Mouse (Mus musculus): ENCODE results near the gene 2900026A02Rik. TPM values are rescaled to one million over a fixed set of nuclear protein-coding genes. Genes with fewer than 3 reads are reported as not detected.

2900026A02Rik gene
- polyA plus RNA-seq, 1 experiment from 2014 or later, result 1.9 TPM

DNA sequence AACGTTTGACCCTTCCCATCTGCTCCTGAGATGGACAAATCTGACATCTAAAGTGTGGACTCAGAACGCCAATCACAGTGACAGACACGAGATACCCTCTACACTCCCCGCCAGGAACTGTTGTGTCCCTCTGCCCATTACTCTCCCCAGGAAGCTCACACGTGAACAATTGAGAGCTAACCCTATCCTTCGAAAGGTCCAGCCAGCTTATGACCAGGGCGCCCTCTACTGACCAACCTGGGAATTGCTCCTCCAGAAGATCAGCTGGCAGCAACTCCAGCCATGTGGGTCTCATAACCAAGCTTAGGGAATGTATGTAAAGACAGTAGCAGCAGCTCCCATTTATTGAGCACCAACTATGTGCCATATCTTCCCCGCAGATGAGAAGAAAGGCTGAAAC is 65.9 kb downstream of the 2900026A02Rik start:
- ATAC-seq, result no peak
- H3K36me3 ChIP-seq, result no peaks in the 10 kb centered on the region
- no peak overlapping the region for H3K9ac ChIP-seq
- H3K9me3 ChIP-seq (replicated peaks), result no peaks in the 10 kb centered on the region
- 3% methylated on average over 8 of the region's 8 CpGs for WGBS (ENCODE audit: insufficient replicate concordance)
- no peak overlapping the region for H3K4me2 ChIP-seq
- H3K27ac ChIP-seq, result no peak overlapping the region
- H3K27me3 ChIP-seq (replicated peaks), result 0 out of 2 replicates have a peak, but pooled peaks cover 2% of the 10 kb centered on the region
- no peak overlapping the region for H3K4me3 ChIP-seq
- peaks cover 43% of the 10 kb centered on the region for H3K4me1 ChIP-seq

DNA sequence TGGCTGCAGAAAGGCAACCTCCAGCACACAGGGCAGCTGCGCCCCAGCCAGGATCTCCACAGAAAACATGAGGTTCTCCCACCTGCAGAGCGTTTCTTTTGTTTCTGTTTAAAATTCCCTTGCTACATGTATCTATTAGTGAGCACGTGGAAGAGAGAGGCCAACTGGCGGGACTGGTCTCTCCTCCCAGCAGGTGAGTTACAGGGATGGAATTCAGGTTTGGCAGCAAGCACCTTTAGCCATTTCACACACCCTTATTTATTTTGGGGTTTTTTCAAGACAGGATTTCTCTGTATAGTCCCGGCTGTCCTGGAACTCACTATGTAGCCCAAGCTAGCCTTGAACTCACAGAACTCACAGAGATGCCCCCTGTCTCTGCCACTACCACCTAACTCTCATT is 66.6 kb downstream of the 2900026A02Rik start:
- WGBS (ENCODE audit: insufficient replicate concordance), result 68% methylated on average over 5 of the region's 5 CpGs
- Histone ChIP-seq H3K9ac (no peak overlapping the region), H3K27ac (no peak overlapping the region), H3K4me1 (peaks cover 44% of the 10 kb centered on the region), H3K4me2 (no peak overlapping the region), H3K4me3 (no peak overlapping the region), H3K36me3 (no peaks in the 10 kb centered on the region), H3K9me3 (replicated peaks) (no peaks in the 10 kb centered on the region), H3K27me3 (replicated peaks) (no peaks in the 10 kb centered on the region)
- ATAC-seq, result no peak

DNA sequence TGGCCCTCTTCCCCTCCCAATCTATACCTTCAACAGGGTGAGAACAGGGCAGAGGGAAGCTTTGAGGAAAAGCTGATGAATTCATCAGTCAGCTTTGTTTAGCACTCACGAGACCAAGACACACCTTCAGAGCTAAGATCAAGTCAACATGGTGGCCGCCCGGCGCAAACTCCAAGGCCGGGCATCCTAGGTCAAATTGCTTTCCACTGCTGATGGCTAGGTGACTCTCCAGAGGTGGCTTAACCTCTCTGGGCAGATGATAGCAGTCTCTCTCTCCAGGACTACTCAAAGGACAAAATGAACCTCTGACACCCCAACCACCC is 67.6 kb downstream of the 2900026A02Rik start:
- no peaks in the 10 kb centered on the region for H3K36me3 ChIP-seq
- 0 out of 2 replicates have a peak overlapping the region, but pooled peaks have one; percentile 26 for H3K27ac ChIP-seq
- no peaks in the 10 kb centered on the region for H3K9me3 ChIP-seq (replicated peaks)
- no peak for ATAC-seq
- no peak overlapping the region for H3K4me3 ChIP-seq
- no peaks in the 10 kb centered on the region for H3K27me3 ChIP-seq (replicated peaks)
- H3K9ac ChIP-seq, result no peak overlapping the region
- H3K4me1 ChIP-seq, result peaks cover 44% of the 10 kb centered on the region
- 81% methylated on average over 5 of the region's 5 CpGs for WGBS (ENCODE audit: insufficient replicate concordance)
- no peak overlapping the region for H3K4me2 ChIP-seq

DNA sequence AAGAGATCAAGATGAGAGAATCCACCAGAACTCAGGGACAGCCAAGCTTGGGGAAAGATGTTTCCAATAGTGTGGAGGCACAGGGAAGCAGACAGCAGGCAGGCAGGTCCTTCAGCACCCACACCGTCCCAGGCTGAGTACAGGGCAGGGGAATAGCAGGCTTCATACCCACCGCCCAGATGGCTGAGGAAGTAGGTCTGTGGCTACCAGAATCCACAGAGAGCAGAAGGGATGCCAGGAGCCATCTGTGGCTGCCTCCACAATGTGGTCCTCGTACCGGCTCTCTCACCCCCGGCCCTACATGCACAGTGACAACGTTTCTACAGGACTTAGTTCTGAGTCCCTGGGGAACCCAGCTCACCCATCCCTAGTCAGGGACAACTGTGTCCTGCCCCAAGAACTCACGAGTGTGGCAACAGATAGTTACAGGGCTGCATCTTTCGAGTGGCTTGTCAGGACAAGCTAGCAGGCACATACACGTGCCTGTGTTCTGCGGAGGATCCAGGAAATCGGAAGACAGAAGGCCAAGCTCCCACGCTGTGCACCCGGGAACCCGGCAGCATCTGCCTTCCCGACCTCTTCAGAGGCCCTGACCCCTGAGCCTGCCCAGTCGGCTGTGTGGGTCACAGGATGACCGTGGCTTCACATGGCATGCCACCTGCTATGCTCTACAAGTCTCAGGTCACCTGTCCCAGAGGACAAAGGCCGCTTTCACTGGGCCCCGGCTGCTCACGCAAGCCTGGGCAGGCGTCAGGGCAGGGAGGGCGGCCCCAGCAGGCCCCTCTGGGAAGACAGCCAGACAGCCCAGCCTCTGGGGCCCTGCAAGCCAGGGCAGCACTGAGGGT is 68.2 kb downstream of the 2900026A02Rik start:
- ATAC-seq, result peak; percentile 30; the same call in 1 of the 2 replicates
- H3K27ac ChIP-seq, result 0 out of 2 replicates have a peak overlapping the region, but pooled peaks have one; percentile 26
- H3K9me3 ChIP-seq (replicated peaks), result no peaks in the 10 kb centered on the region
- 68% methylated on average over 22 of the region's 22 CpGs for WGBS (ENCODE audit: insufficient replicate concordance)
- H3K4me1 ChIP-seq, result peaks cover 43% of the 10 kb centered on the region
- H3K27me3 ChIP-seq (replicated peaks), result no peaks in the 10 kb centered on the region
- H3K4me3 ChIP-seq, result no peak overlapping the region
- H3K9ac ChIP-seq, result no peak overlapping the region
- no peak overlapping the region for H3K4me2 ChIP-seq
- no peaks in the 10 kb centered on the region for H3K36me3 ChIP-seq

DNA sequence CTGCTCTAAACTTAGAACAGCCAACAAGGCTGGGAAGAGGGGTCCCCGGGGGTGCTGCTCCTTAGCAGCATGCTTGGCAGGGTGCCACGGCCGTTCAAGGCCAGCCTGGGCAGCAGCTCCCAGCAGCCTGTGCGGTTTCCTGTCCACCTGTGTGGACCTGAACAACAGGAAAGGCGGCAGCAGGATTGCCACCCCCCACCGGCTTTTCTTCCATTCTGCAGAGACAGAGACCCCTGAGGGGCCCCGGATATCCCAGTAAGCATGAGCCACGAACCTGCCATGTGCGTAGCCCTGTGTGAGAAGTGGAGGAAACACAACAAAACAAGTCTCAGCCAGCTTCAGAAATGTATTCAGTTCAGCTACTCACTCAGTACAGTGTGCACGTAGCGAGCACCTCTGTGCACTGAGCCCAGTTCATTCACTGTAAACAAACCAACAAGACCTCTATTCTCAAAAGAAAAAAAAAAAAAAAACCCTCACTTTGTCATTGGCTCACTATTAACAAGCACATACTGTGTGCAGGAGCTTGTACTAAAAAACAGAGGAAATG is 69.4 kb downstream of the 2900026A02Rik start:
- ATAC-seq, result no peak
- H3K27me3 ChIP-seq (replicated peaks), result no peaks in the 10 kb centered on the region
- H3K4me2 ChIP-seq, result no peak overlapping the region
- no peak overlapping the region for H3K9ac ChIP-seq
- no peak overlapping the region for H3K4me3 ChIP-seq
- H3K36me3 ChIP-seq, result no peaks in the 10 kb centered on the region
- peak overlapping the region; percentile 57 for H3K27ac ChIP-seq
- H3K4me1 ChIP-seq, result peaks cover 35% of the 10 kb centered on the region
- WGBS (ENCODE audit: insufficient replicate concordance), result 50% methylated on average over 11 of the region's 11 CpGs
- H3K9me3 ChIP-seq (replicated peaks), result no peaks in the 10 kb centered on the region

DNA sequence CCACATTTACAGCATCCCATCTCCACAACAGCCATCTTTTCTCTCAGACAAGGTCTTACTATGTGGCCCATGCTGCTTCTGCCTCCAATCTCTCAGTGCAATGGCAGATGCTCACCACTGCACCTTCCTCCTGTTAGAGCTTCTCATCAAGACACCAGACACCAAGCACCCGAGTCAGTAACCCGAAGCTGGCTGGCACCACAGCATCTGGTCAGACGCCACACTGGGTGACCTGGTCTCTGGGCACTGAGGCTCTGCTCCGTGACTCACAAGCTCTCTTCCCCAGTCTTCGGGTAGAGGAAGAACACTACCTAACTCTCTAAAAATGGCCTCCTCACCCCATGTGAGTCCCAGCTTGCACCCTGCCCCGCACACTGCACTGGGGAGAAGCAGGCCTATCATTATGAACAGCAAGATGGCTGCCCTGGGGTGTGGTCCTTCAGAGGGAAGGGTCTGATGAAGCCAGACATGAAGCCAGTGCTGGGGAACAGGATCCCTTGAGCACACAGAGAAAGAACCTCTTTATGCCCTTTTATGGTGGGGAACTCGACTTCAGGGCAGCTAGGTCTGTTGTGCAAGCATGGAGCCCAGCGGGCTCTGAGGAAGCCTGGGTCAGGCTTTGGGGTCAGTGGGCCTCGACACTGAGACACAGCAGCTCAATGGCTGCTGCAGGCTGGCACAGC is 70.0 kb downstream of the 2900026A02Rik start:
- ATAC-seq, result no peak
- Histone ChIP-seq H3K4me3 (no peak overlapping the region), H3K36me3 (no peaks in the 10 kb centered on the region), H3K4me2 (no peak overlapping the region), H3K9ac (no peak overlapping the region), H3K4me1 (peaks cover 41% of the 10 kb centered on the region), H3K27me3 (replicated peaks) (no peaks in the 10 kb centered on the region), H3K27ac (peak overlapping the region; percentile 57), H3K9me3 (replicated peaks) (no peaks in the 10 kb centered on the region)
- WGBS (ENCODE audit: insufficient replicate concordance), result 58% methylated on average over 9 of the region's 9 CpGs

DNA sequence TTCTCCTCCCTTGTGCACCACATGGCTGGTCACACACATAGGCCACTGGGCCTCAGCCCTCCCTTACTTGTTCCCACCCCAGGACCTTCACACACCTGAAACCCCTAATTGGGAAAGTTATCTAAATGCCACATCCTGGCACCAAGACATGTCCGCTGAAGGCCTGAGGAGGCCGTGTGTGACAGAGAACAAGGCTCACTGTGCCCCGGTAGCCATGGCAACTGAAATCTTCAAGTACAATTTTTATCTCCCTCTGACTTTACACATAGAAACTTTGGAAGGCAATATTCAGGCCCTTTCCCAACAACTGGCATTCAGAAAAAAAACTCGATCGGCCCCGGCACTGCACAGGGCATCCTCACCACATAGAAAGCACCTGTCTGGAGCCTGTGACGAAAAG is 72.0 kb downstream of the 2900026A02Rik start:
- Histone ChIP-seq H3K4me3 (no peak overlapping the region), H3K27me3 (replicated peaks) (no peaks in the 10 kb centered on the region), H3K4me1 (peaks cover 52% of the 10 kb centered on the region), H3K9ac (no peak overlapping the region), H3K27ac (no peak overlapping the region), H3K36me3 (no peaks in the 10 kb centered on the region), H3K9me3 (replicated peaks) (no peaks in the 10 kb centered on the region), H3K4me2 (no peak overlapping the region)
- ATAC-seq, result no peak
- 76% methylated on average over 7 of the region's 7 CpGs for whole genome bisulfite sequencing (ENCODE audit: insufficient replicate concordance)

DNA sequence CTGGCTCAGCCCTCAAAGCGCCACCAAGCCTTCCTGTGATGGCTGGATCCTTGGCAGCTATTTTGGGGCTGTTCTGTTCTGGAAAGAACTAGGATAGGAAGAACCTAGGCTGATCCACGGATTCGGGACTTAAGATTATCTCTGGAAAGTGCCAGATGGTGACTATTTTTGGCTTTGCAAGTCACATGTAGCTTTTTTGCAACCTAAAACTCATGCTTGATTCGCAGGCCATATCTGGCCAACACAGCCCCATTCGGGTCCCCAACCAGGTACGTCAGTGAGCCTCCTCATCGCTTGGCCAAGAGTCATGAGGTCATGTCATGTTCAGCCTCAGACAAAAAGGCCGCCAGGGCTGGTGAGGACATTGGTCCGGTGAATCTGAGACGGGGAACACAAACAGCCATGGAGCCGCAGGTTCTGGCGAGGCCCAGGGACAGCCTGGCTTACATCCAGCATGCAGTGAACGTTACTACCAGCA is 73.0 kb downstream of the 2900026A02Rik start:
- no peaks in the 10 kb centered on the region for H3K9me3 ChIP-seq (replicated peaks)
- 67% methylated on average over 13 of the region's 13 CpGs for WGBS (ENCODE audit: insufficient replicate concordance)
- H3K27ac ChIP-seq, result no peak overlapping the region
- no peak for ATAC-seq
- H3K4me2 ChIP-seq, result no peak overlapping the region
- no peak overlapping the region for H3K4me3 ChIP-seq
- H3K9ac ChIP-seq, result no peak overlapping the region
- no peaks in the 10 kb centered on the region for H3K27me3 ChIP-seq (replicated peaks)
- peaks cover 47% of the 10 kb centered on the region for H3K4me1 ChIP-seq
- H3K36me3 ChIP-seq, result no peaks in the 10 kb centered on the region

DNA sequence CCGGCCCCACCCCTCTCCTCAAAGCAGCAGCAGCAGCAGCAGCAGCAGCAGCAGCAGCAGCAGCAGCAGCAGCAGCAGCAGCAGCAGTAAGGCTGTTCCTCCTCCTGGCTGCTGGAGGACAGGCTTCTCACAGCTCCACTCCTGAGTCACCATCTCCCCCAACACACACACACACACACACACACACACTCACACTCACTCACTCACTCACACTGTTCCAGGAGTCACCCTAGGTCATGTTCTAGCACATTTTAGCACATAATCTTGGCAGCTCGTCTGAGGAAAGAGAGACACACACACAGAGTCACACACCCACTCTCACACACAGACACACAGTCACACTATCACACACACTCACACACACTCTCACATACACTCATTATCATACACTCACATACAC is 74.4 kb downstream of the 2900026A02Rik start:
- H3K9me3 ChIP-seq (replicated peaks), result no peaks in the 10 kb centered on the region
- peaks cover 45% of the 10 kb centered on the region for H3K4me1 ChIP-seq
- H3K9ac ChIP-seq, result no peak overlapping the region
- no peaks in the 10 kb centered on the region for H3K27me3 ChIP-seq (replicated peaks)
- no peak overlapping the region for H3K4me3 ChIP-seq
- H3K4me2 ChIP-seq, result no peak overlapping the region
- H3K27ac ChIP-seq, result no peak overlapping the region
- 47% methylated on average over 2 of the region's 2 CpGs for WGBS (ENCODE audit: insufficient replicate concordance)
- H3K36me3 ChIP-seq, result no peaks in the 10 kb centered on the region
- no peak for ATAC-seq

DNA sequence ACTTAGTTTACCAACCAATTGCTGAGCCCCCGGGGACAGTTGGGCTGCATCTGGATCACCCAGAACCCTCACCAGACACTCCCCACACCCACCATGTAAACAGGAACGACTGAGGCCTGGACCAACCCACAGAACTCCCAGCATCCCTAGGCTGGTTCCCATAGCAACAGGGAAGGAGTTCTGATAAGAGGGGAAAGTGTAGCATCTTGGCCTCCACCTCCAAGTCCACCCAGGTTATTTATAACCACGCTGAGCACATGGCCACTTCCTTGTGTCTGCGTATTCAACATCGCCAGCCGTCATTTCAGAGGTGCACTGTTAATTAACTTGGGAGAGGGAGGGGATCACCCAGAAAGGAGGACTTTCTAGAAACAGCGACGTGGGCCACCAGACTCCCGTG is 75.9 kb downstream of the 2900026A02Rik start:
- Histone ChIP-seq H3K4me2 (no peak overlapping the region), H3K9me3 (replicated peaks) (no peaks in the 10 kb centered on the region), H3K4me3 (no peak overlapping the region), H3K27me3 (replicated peaks) (no peaks in the 10 kb centered on the region), H3K9ac (no peak overlapping the region), H3K27ac (no peak overlapping the region), H3K4me1 (peaks cover 34% of the 10 kb centered on the region; the same call in 1 of the 2 replicates), H3K36me3 (0 out of 2 replicates have a peak, but pooled peaks cover 3% of the 10 kb centered on the region)
- no peak for ATAC-seq
- 61% methylated on average over 9 of the region's 9 CpGs for WGBS (ENCODE audit: insufficient replicate concordance)

DNA sequence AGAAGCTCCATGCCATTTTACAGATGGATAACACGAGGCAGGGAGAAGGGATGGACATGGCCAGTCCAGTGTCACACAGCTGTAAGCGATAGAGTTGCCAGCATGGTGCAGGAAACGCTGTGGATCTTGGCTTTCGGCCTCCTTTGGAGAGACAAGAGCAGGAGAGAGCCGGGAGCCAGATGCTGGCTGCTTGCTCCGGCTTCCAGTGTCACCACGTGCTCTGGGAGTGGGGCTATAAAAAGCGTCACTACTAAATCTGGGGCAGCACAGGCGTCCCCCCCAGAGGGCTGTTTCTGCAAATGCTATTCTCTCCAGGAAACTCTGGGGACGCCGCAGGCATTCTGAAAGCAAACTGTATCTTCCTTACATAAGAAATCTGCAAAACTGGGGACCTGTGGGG is 78.5 kb downstream of the 2900026A02Rik start:
- peaks cover 21% of the 10 kb centered on the region for H3K27me3 ChIP-seq (replicated peaks)
- H3K9me3 ChIP-seq (replicated peaks), result no peaks in the 10 kb centered on the region
- H3K36me3 ChIP-seq, result 0 out of 2 replicates have a peak, but pooled peaks cover 3% of the 10 kb centered on the region
- peaks cover 44% of the 10 kb centered on the region for H3K4me1 ChIP-seq
- no peak for ATAC-seq
- no peak overlapping the region for H3K9ac ChIP-seq
- WGBS (ENCODE audit: insufficient replicate concordance), result 62% methylated on average over 11 of the region's 11 CpGs
- H3K27ac ChIP-seq, result no peak overlapping the region
- H3K4me2 ChIP-seq, result no peak overlapping the region
- no peak overlapping the region for H3K4me3 ChIP-seq

DNA sequence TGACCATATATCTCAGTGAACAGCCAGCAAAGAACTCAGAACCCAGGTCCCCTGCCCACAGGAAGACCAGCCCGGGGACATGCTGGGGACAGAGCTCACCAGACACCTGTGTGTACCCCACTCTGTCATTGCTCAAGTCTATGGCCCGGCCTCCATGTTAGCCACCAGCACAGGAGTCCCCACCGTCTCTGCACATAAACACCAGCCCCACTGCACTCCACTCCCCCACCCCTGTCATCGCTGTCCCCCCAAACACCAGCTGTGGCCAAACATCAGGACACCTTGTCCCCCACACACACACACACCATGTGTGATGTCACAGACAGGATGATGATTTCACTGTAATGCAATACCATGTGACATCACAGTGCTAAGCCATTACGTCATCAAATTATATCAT is 79.0 kb downstream of the 2900026A02Rik start:
- Histone ChIP-seq H3K4me1 (peaks cover 46% of the 10 kb centered on the region), H3K9me3 (replicated peaks) (no peaks in the 10 kb centered on the region), H3K4me3 (no peak overlapping the region), H3K4me2 (no peak overlapping the region), H3K9ac (no peak overlapping the region), H3K27ac (no peak overlapping the region), H3K27me3 (replicated peaks) (peaks cover 26% of the 10 kb centered on the region), H3K36me3 (0 out of 2 replicates have a peak, but pooled peaks cover 3% of the 10 kb centered on the region)
- WGBS (ENCODE audit: insufficient replicate concordance), result 75% methylated on average over 5 of the region's 5 CpGs
- ATAC-seq, result no peak
